Mouse (Mus musculus) ES-E14 (cell line): ENCODE measurements around the gene Prkcq. TPM values are rescaled to one million over a fixed set of nuclear protein-coding genes. Genes with fewer than 3 reads are reported as not detected.

Experiments
- DNase-seq: peaks from one replicate; pipeline ENCODE4 v3.0.0-alpha.2; 2013; ENCODE audit warnings: low read depth, low spot score
- H3K27ac ChIP-seq: 2 replicates; pipeline ENCODE4 v1.5.1; 2012; ENCODE audit warnings: low read depth, mild to moderate bottlenecking, low read length, moderate library complexity, mixed read lengths; ENCODE audit not compliant: poor library complexity, insufficient read depth, severe bottlenecking
- H3K36me3 ChIP-seq: 2 replicates; pipeline ENCODE4 v1.6.1; 2012; ENCODE audit warnings: mild to moderate bottlenecking, low read length, moderate library complexity, mixed read lengths; ENCODE audit not compliant: control insufficient read depth, poor library complexity, insufficient read depth, severe bottlenecking
- H3K4me1 ChIP-seq, 2 experiments: fragments of 150-350 bp in 1 of 2; sonication (generic) in 1 of 2; 2 replicates each; pipeline ENCODE4 v1.6.1; 2012; ENCODE audit warnings: low read length in 2 of 2, mild to moderate bottlenecking in 1 of 2, mixed read lengths in 1 of 2; ENCODE audit not compliant: control insufficient read depth in 2 of 2, insufficient read depth in 2 of 2, poor library complexity in 1 of 2
- H3K4me3 ChIP-seq, 2 experiments: fragments of 150-350 bp in 1 of 2; sonication (generic) in 1 of 2; 2 replicates each; pipeline ENCODE4 v1.5.1; 2012; ENCODE audit warnings: low read length in 2 of 2, low read depth in 1 of 2, mild to moderate bottlenecking in 1 of 2, mixed read lengths in 1 of 2; ENCODE audit not compliant: insufficient read depth in 1 of 2, poor library complexity in 1 of 2, severe bottlenecking in 1 of 2
- H3K9ac ChIP-seq: 2 replicates; pipeline ENCODE4 v1.6.1; 2012; ENCODE audit warnings: low read depth, mild to moderate bottlenecking, low read length, mixed read lengths; ENCODE audit not compliant: poor library complexity, insufficient read depth, severe bottlenecking
- H3K9me3 ChIP-seq: fragments of 150-350 bp; sonication (generic); 2 replicates; pipeline ENCODE4 v1.6.1; 2012; ENCODE audit warnings: low read depth, mild to moderate bottlenecking, low read length; ENCODE audit not compliant: control insufficient read depth, insufficient read depth
- CHD2 ChIP-seq: IDR thresholded peaks from 2 replicates; pipeline ENCODE4 v1.6.1; 2014; ENCODE audit warnings: mild to moderate bottlenecking, low read depth, low read length, inconsistent platforms
- HCFC1 ChIP-seq: IDR thresholded peaks from 2 replicates; pipeline ENCODE4 v1.6.1; 2012; ENCODE audit warnings: low read length, inconsistent platforms, borderline replicate concordance; ENCODE audit not compliant: insufficient read depth
- MAFK ChIP-seq: IDR thresholded peaks from 2 replicates; pipeline ENCODE4 v1.6.1; 2014; ENCODE audit warnings: mild to moderate bottlenecking, low read depth, low read length, inconsistent platforms; ENCODE audit not compliant: insufficient read depth
- ZC3H11A ChIP-seq: IDR thresholded peaks from 2 replicates; pipeline ENCODE4 v1.6.1; 2012; ENCODE audit warnings: low read depth, mild to moderate bottlenecking, inconsistent platforms, low read length, borderline replicate concordance
- ZNF384 ChIP-seq: IDR thresholded peaks from 2 replicates; pipeline ENCODE4 v1.6.1; 2012; ENCODE audit warnings: low read depth, low read length, inconsistent platforms
- in situ Hi-C, 2 experiments: fragments of 600-800 bp; cut with MboI; formaldehyde crosslinking; loops; one replicate each; pipeline ENCODE4 v1.15.1; 2025; ENCODE audit warnings: low sequenced_read_pairs in 2 of 2, inconsistent platforms in 1 of 2; ENCODE audit not compliant: unreplicated experiment in 2 of 2
- total RNA-seq: library from RNA; depleted of rRNA; stranded (reverse); fragments of 300-350 nt; gene quantifications from 2 replicates; pipeline ENCODE4 v1.2.3, GENCODE M21; 2012

The Prkcq gene
- total RNA-seq, 1 experiment, result 0.09 TPM

DNA sequence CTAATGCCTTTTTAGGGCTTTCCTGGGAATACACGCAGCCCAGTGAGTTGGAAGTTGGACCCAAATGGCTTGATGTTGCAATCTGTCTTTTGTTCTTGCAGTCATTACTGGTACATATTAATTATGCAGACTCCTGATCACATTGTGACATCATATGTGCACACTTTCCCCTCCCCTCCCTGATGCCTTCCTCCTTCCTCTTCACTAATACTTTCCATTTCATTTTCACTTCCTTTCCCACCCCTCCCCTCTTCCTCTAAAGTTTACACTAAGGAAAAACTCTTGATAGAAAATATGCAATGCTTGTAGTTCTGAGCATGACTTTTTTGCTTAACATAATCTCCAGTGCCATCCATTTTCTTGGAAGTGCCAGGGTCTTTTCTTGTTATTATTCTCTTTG, 16.4 kb downstream of the Prkcq start:
- in situ Hi-C loops, result no loop called here
- Histone ChIP-seq H3K36me3 (no peaks in the 10 kb centered on the region), H3K9ac (no peak overlapping the region), H3K4me1 (no peaks in the 10 kb centered on the region), H3K4me3 (no peak overlapping the region), H3K9me3 (no peaks in the 10 kb centered on the region), H3K27ac (no peak overlapping the region)
- no peak for TF ChIP-seq ZC3H11A
- no peak for DNase-seq

DNA sequence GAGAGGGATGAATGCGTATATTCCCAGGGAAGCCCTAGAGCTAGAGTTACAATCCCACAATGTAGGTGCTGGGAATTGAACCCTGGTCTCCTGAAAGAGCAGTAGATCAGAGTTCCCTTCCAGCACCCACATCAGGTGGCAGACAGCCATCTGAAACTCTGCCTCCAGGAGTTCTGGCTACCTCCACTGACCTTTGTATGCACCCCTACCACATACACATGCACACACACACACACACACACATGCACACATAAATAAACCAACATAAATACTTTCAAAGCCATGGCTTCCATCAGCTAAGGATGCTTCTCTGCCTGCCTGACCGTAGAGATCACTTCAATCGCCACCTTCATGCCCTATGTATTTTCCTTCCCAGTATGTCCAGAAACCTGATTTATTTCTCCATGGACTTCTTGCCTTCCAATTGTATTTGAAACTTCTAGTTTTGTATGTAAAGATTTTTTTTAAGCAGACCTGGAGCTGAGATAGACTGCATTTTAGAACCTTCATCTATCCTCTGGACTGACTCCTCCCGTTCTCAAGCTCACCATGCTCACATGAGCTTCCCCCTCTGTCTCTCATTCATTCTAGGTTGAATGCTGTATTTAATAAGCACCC, 17.4 kb downstream of the Prkcq start:
- in situ Hi-C loops, result no loop called here
- Histone ChIP-seq H3K4me3 (no peak overlapping the region), H3K9me3 (no peaks in the 10 kb centered on the region), H3K9ac (no peak overlapping the region), H3K4me1 (no peaks in the 10 kb centered on the region), H3K36me3 (no peaks in the 10 kb centered on the region), H3K27ac (no peak overlapping the region)
- TF ChIP-seq ZC3H11A, result no peak
- no peak for DNase-seq

- DNase-seq, result no peak
- H3K27ac ChIP-seq, result no peak overlapping the region
- TF ChIP-seq ZC3H11A (no peak), HCFC1 (no peak), CHD2 (no peak), ZNF384 (no peak), MAFK (no peak)
- no peak overlapping the region for H3K4me3 ChIP-seq
- no peaks in the 10 kb centered on the region for H3K36me3 ChIP-seq
- no peak overlapping the region for H3K9ac ChIP-seq
- no peaks in the 10 kb centered on the region for H3K4me1 ChIP-seq
- in situ Hi-C loops, result no loop called here
- H3K9me3 ChIP-seq, result no peaks in the 10 kb centered on the region
Measured at GRCm38 (mm10) chr2:11192281-11193098, 20.6 kb downstream of the Prkcq start.

GRCm38 (mm10) chr2:11193099-11193618, 21.3 kb downstream of the Prkcq start:
- no peaks in the 10 kb centered on the region for H3K36me3 ChIP-seq
- in situ Hi-C loops, result no loop called here
- no peaks in the 10 kb centered on the region for H3K4me1 ChIP-seq
- no peak overlapping the region for H3K27ac ChIP-seq
- no peak overlapping the region for H3K9ac ChIP-seq
- no peaks in the 10 kb centered on the region for H3K9me3 ChIP-seq
- no peak overlapping the region for H3K4me3 ChIP-seq
- no peak for TF ChIP-seq MAFK
- DNase-seq, result no peak

GRCm38 (mm10) chr2:11194732-11195340, 22.9 kb downstream of the Prkcq start:
- no peaks in the 10 kb centered on the region for H3K9me3 ChIP-seq
- H3K4me1 ChIP-seq, result no peaks in the 10 kb centered on the region
- H3K9ac ChIP-seq, result no peak overlapping the region
- DNase-seq, result no peak
- no peak overlapping the region for H3K27ac ChIP-seq
- H3K36me3 ChIP-seq, result no peaks in the 10 kb centered on the region
- no peak for TF ChIP-seq HCFC1
- no peak for TF ChIP-seq ZNF384
- no peak for TF ChIP-seq ZC3H11A
- no peak for TF ChIP-seq CHD2
- no peak for TF ChIP-seq MAFK
- in situ Hi-C loops, result no loop called here
- H3K4me3 ChIP-seq, result no peak overlapping the region
